Comparison of ENCODE assay signal across 8 mouse cellular contexts in genomic region chr2:25578796-25579736, GRCm38 (mm10). TPM values are rescaled to one million over a fixed set of nuclear protein-coding genes. Genes with fewer than 3 reads are reported as not detected.
DNase-seq lines count a peak whose midpoint lies in the region; ATAC-seq lines count a peak whose summit lies in the region.

No protein-coding gene starts in this region.

- WGBS in embryonic facial prominence, embryonic 10.5 days, result 4% methylated on average over 77 of the region's 77 CpGs
- 7% methylated on average over 77 of the region's 77 CpGs for WGBS in intestine, embryonic 15.5 days

- no peaks in the 10 kb centered on the region for H3K9me3 ChIP-seq in embryonic facial prominence, embryonic 10.5 days
- H3K9me3 ChIP-seq in intestine, embryonic 15.5 days, result no peaks in the 10 kb centered on the region

- peak; percentile 91 for DNase-seq in heart, adult 11 months
- DNase-seq in heart, adult 8-10 months (ENCODE audit: low spot score), result no peak
- DNase-seq in B cell, adult 2 months, result peak; percentile 32 to 48
- DNase-seq in embryonic facial prominence, embryonic 10.5 days (ENCODE audit: low spot score), result peak; percentile 50
- DNase-seq in splenic B cell, adult 2 months (ENCODE audit: low read depth, low spot score), result peak; percentile 22
- DNase-seq in right cerebral cortex, postnatal 4 days, result no peak
- no peak for DNase-seq in ovary, postnatal 14 days (ENCODE audit: low spot score)

- no peak overlapping the region; the same call in 1 of the 2 replicates for H3K27ac ChIP-seq in embryonic facial prominence, embryonic 10.5 days (replicated peaks)
- no peak overlapping the region for H3K27ac ChIP-seq in intestine, embryonic 15.5 days

- H3K4me1 ChIP-seq in embryonic facial prominence, embryonic 10.5 days, result peaks cover 74% of the 10 kb centered on the region
- H3K4me1 ChIP-seq in intestine, embryonic 15.5 days (replicated peaks), result peaks cover 73% of the 10 kb centered on the region

- peak overlapping the region; percentile 51 for H3K4me3 ChIP-seq in embryonic facial prominence, embryonic 10.5 days
- H3K4me3 ChIP-seq in intestine, embryonic 15.5 days (replicated peaks), result peak overlapping the region; percentile 28

- ATAC-seq in intestine, embryonic 15.5 days, result no peak

- H3K27me3 ChIP-seq in embryonic facial prominence, embryonic 10.5 days (replicated peaks; ENCODE audit: low read depth, poor library complexity, severe bottlenecking), result peaks cover 62% of the 10 kb centered on the region
- H3K27me3 ChIP-seq in intestine, embryonic 15.5 days (replicated peaks), result peaks cover 51% of the 10 kb centered on the region
- H3K27me3 ChIP-seq in splenic B cell, adult 2 months (ENCODE audit: control insufficient read depth, insufficient read depth, low read length, poor library complexity, severe bottlenecking), result no peaks in the 10 kb centered on the region

- H3K4me2 ChIP-seq in intestine, embryonic 15.5 days (replicated peaks), result peak overlapping the region; percentile 62

- peaks cover 14% of the 10 kb centered on the region for H3K36me3 ChIP-seq in embryonic facial prominence, embryonic 10.5 days (replicated peaks)
- H3K36me3 ChIP-seq in intestine, embryonic 15.5 days, result no peaks in the 10 kb centered on the region
- no peaks in the 10 kb centered on the region; the same call in 1 of the 2 replicates for H3K36me3 ChIP-seq in splenic B cell, adult 2 months (ENCODE audit: control insufficient read depth, insufficient read depth, low read length, poor library complexity, severe bottlenecking)

- H3K9ac ChIP-seq in intestine, embryonic 15.5 days, result peak overlapping the region; percentile 20; the same call in 1 of the 2 replicates

RNA-seq across cellular contexts. Expression of gene Ajm1, which starts 2.5 kb away (rescaled TPM):
- total RNA-seq in heart, adult 8-10 months (2022), result under 1 TPM; 0.09 to 0.38 (median 0.25) TPM
- 0.05 and 0.16 TPM in 2 replicates for polyA plus RNA-seq in embryonic facial prominence, embryonic 10.5 days (2016; fragmentation: Nextera tagmentation; extraction: Ambion mirVana)
- polyA plus RNA-seq in intestine, embryonic 15.5 days (2015; fragmentation: Nextera tagmentation; extraction: Ambion mirVana), result 1.7 and 2.9 TPM in 2 replicates

RNA-seq across cellular contexts. Expression of gene Phpt1, which starts 4.0 kb away (rescaled TPM):
- total RNA-seq in heart, adult 8-10 months (2022), result 10 to 100 TPM; 58.2 to 72.2 (median 65.4) TPM
- polyA plus RNA-seq in embryonic facial prominence, embryonic 10.5 days (2016; fragmentation: Nextera tagmentation; extraction: Ambion mirVana), result 146 and 155 TPM in 2 replicates
- polyA plus RNA-seq in intestine, embryonic 15.5 days (2015; fragmentation: Nextera tagmentation; extraction: Ambion mirVana), result 163 and 190 TPM in 2 replicates

RNA-seq across cellular contexts. Expression of gene Mamdc4, which starts 4.4 kb away (rescaled TPM):
- 1 to 10 TPM; 1.1 to 2.2 (median 1.5) TPM for total RNA-seq in heart, adult 8-10 months (2022)
- 1.9 and 7.7 TPM in 2 replicates for polyA plus RNA-seq in embryonic facial prominence, embryonic 10.5 days (2016; fragmentation: Nextera tagmentation; extraction: Ambion mirVana)
- 297 and 389 TPM in 2 replicates for polyA plus RNA-seq in intestine, embryonic 15.5 days (2015; fragmentation: Nextera tagmentation; extraction: Ambion mirVana)

RNA-seq across cellular contexts. Expression of gene Edf1, which starts 21.4 kb away (rescaled TPM):
- total RNA-seq in heart, adult 8-10 months (2022), result 100 to 1,000 TPM; 156 to 257 (median 210) TPM
- polyA plus RNA-seq in embryonic facial prominence, embryonic 10.5 days (2016; fragmentation: Nextera tagmentation; extraction: Ambion mirVana), result 310 and 316 TPM in 2 replicates
- polyA plus RNA-seq in intestine, embryonic 15.5 days (2015; fragmentation: Nextera tagmentation; extraction: Ambion mirVana), result 339 and 367 TPM in 2 replicates

RNA-seq across cellular contexts. Expression of gene Rabl6, which starts 29.3 kb away (rescaled TPM):
- total RNA-seq in heart, adult 8-10 months (2022), result 10 to 100 TPM; 67.3 to 75.3 (median 71.3) TPM
- polyA plus RNA-seq in embryonic facial prominence, embryonic 10.5 days (2016; fragmentation: Nextera tagmentation; extraction: Ambion mirVana), result 77.1 and 78.2 TPM in 2 replicates
- polyA plus RNA-seq in intestine, embryonic 15.5 days (2015; fragmentation: Nextera tagmentation; extraction: Ambion mirVana), result 65.5 and 69.7 TPM in 2 replicates

Comparison
In these comparisons a context has a peak if more than half of its experiments do, and no peak if none do; other contexts are left out.
1. DNase-seq: peak in heart, adult 11 months (single experiment), B cell, adult 2 months (2 of 2), embryonic facial prominence, embryonic 10.5 days (single experiment) and splenic B cell, adult 2 months (single experiment); none in heart, adult 8-10 months (single experiment), right cerebral cortex, postnatal 4 days (single experiment) and ovary, postnatal 14 days (single experiment).
2. RNA of gene Mamdc4, which starts 4.4 kb away (polyA plus RNA-seq): 297 to 389 TPM in intestine, embryonic 15.5 days; 1.9 to 7.7 TPM in embryonic facial prominence, embryonic 10.5 days; every median in the first group is over 10 times any median in the second.